Mouse (Mus musculus) CD4-positive, CD25-positive, alpha-beta regulatory T cell, adult 2 months (primary cell): ENCODE data around the gene Socs4.

Source experiments
- DNase-seq: peaks from one replicate; pipeline ENCODE4 v3.0.0-alpha.2; 2012; ENCODE audit warnings: low read depth, low spot score

Gene Socs4

GRCm38 (mm10) chr14:47340231-47340925, 63.6 kb downstream of the Socs4 start:
- DNase-seq, result no peak

- no peak for DNase-seq
Observed at GRCm38 (mm10) chr14:47341811-47342291, 65.1 kb downstream of the Socs4 start.
